In genomic region chr16:62782229-62782628, GRCm38 (mm10) we compare ENCODE assay signal across 12 mouse cellular contexts. TPM values are rescaled to one million over a fixed set of nuclear protein-coding genes. Genes with fewer than 3 reads are reported as not detected.
DNase-seq lines count a peak whose midpoint lies in the region; ATAC-seq and TF ChIP-seq lines count a peak whose summit lies in the region.
"Had no signal": no experiment of that assay in that cellular context is flagged by ENCODE, and none has a peak within 500 bp of the region (broad histone marks: within the 10 kb centered on the region; RNA-seq: fewer than 3 reads in every experiment).

No protein-coding gene starts in this region.

- in situ Hi-C loops in CH12.LX (cut with MboI; ENCODE audit: low pct_ligation_motif_present, low pct_unique_long_range_greater_than_20kb, low sequenced_read_pairs): no loop called here

- no peak for ATAC-seq in hindbrain, postnatal 0 days
- no peak for ATAC-seq in hindbrain, embryonic 14.5 days (ENCODE audit: low FRiP score)
- ATAC-seq: midbrain, embryonic 13.5 days had no signal

- TF ChIP-seq EP300 in CH12.LX (IDR thresholded peaks at IDR 0.05; ENCODE audit: low read length): no peak

- dilution Hi-C loops in CH12.LX (cut with MboI; ENCODE audit: extremely low pct_ligation_motif_present, extremely low pct_unique_long_range_greater_than_20kb, low sequenced_read_pairs): no loop called here

- no peaks in the 10 kb centered on the region for H3K9me3 ChIP-seq in hindbrain, postnatal 0 days (ENCODE audit: low read length)
- H3K9me3 ChIP-seq in hindbrain, embryonic 14.5 days (ENCODE audit: control insufficient read depth, low read length): no peaks in the 10 kb centered on the region
- H3K9me3 ChIP-seq in CH12.LX (replicated peaks; ENCODE audit: low read length): no peaks in the 10 kb centered on the region
- H3K9me3 ChIP-seq: midbrain, embryonic 13.5 days had no signal

- peaks cover 21% of the 10 kb centered on the region for H3K79me2 ChIP-seq in CH12.LX (replicated peaks; ENCODE audit: control insufficient read depth, extremely low read depth, insufficient read depth, poor library complexity, severe bottlenecking)

- peak; percentile 44 for TF ChIP-seq RAD21 in CH12.LX (IDR thresholded peaks at IDR 0.05; ENCODE audit: low read depth, low read length)

- H3K27ac ChIP-seq in hindbrain, postnatal 0 days: no peak overlapping the region
- H3K27ac ChIP-seq in hindbrain, embryonic 14.5 days: no peak overlapping the region
- no peak overlapping the region for H3K27ac ChIP-seq in CH12.LX (ENCODE audit: insufficient read depth, low read depth)
- H3K27ac ChIP-seq: midbrain, embryonic 13.5 days had no signal

- H3K36me3 ChIP-seq in hindbrain, postnatal 0 days (ENCODE audit: insufficient read depth, low read length): 0 out of 2 replicates have a peak, but pooled peaks cover 4% of the 10 kb centered on the region
- H3K36me3 ChIP-seq in hindbrain, embryonic 14.5 days (replicated peaks; ENCODE audit: control insufficient read depth, insufficient read depth): 0 out of 2 replicates have a peak, but pooled peaks cover 7% of the 10 kb centered on the region
- H3K36me3 ChIP-seq in CH12.LX (replicated peaks in 1 of 2; ENCODE audit: control insufficient read depth in 1 of 2, insufficient read depth in 1 of 2, low read length in 1 of 2): peaks cover 21 to 66% of the 10 kb centered on the region in 2 experiments

- DNase-seq in hindbrain, postnatal 0 days (ENCODE audit: low spot score): peak; percentile 11
- DNase-seq in hindbrain, embryonic 14.5 days (ENCODE audit: low spot score): no peak
- peak; percentile 63 for DNase-seq in 3T3-L1 (ENCODE audit: low read depth, low spot score)
- DNase-seq in CH12.LX (ENCODE audit: extremely low read depth): peak; percentile 61
- DNase-seq in embryo, embryonic 10.5 days (ENCODE audit: low spot score): peak; percentile 36
- DNase-seq in spleen, postnatal 10 days (ENCODE audit: low spot score in 2 of 2): no peak
- DNase-seq in spleen, postnatal 4 days (ENCODE audit: low spot score in 2 of 2): no peak
- no peak for DNase-seq in frontal cortex, postnatal 36 days (ENCODE audit: low spot score in 2 of 2)
- DNase-seq: left cerebral cortex, postnatal 4 days had no signal

- peak; percentile 44 for TF ChIP-seq CTCF in hindbrain, postnatal 0 days (IDR thresholded peaks at IDR 0.05; ENCODE audit: low read depth)
- TF ChIP-seq CTCF in CH12.LX (conservative IDR thresholded peaks at IDR 0.05 in 1 of 2, IDR thresholded peaks at IDR 0.05 in 1 of 2; ENCODE audit: low read depth in 2 of 2, low read length in 2 of 2): peak; percentile 47 to 71; a peak in 3 of 4 replicates

- H3K4me3 ChIP-seq in hindbrain, postnatal 0 days (ENCODE audit: low read length): no peak overlapping the region
- H3K4me3 ChIP-seq in hindbrain, embryonic 14.5 days (replicated peaks; ENCODE audit: low read length): no peak overlapping the region
- no peak overlapping the region for H3K4me3 ChIP-seq in CH12.LX (replicated peaks in 1 of 3; ENCODE audit: low read depth in 2 of 3, low read length in 2 of 3, poor library complexity in 1 of 3)
- H3K4me3 ChIP-seq: midbrain, embryonic 13.5 days had no signal

- no peak overlapping the region for H3K4me2 ChIP-seq in hindbrain, postnatal 0 days (ENCODE audit: low read depth, low read length)
- no peak overlapping the region for H3K4me2 ChIP-seq in hindbrain, embryonic 14.5 days (replicated peaks)
- no peak overlapping the region for H3K4me2 ChIP-seq in CH12.LX (ENCODE audit: insufficient read depth, low read depth, poor library complexity, severe bottlenecking)
- H3K4me2 ChIP-seq: midbrain, embryonic 13.5 days had no signal

- peaks cover 10% of the 10 kb centered on the region; the same call in 1 of the 2 replicates for H3K4me1 ChIP-seq in hindbrain, postnatal 0 days (ENCODE audit: insufficient read depth, low read length)
- H3K4me1 ChIP-seq in hindbrain, embryonic 14.5 days (replicated peaks; ENCODE audit: control insufficient read depth, insufficient read depth, low read length): peaks cover 15% of the 10 kb centered on the region
- peaks cover 6 to 55% of the 10 kb centered on the region in 2 experiments for H3K4me1 ChIP-seq in CH12.LX (ENCODE audit: control insufficient read depth in 1 of 2, insufficient read depth in 2 of 2)

- H3K27me3 ChIP-seq in hindbrain, postnatal 0 days (ENCODE audit: insufficient read depth, low read length): no peaks in the 10 kb centered on the region
- no peaks in the 10 kb centered on the region for H3K27me3 ChIP-seq in hindbrain, embryonic 14.5 days (ENCODE audit: control insufficient read depth, insufficient read depth, low read length)
- H3K27me3 ChIP-seq in CH12.LX (replicated peaks): no peaks in the 10 kb centered on the region
- H3K27me3 ChIP-seq: midbrain, embryonic 13.5 days had no signal

- H3K9ac ChIP-seq in hindbrain, postnatal 0 days (replicated peaks; ENCODE audit: low read length): no peak overlapping the region
- H3K9ac ChIP-seq in hindbrain, embryonic 14.5 days: no peak overlapping the region
- H3K9ac ChIP-seq in CH12.LX (ENCODE audit: insufficient read depth, low read depth): no peak overlapping the region
- H3K9ac ChIP-seq: midbrain, embryonic 13.5 days had no signal

- no peak for TF ChIP-seq POLR2A in CH12.LX (IDR thresholded peaks at IDR 0.05; ENCODE audit: low read depth, low read length)

- WGBS in hindbrain, postnatal 0 days: 66% methylated on average over 5 of the region's 5 CpGs
- WGBS in hindbrain, embryonic 14.5 days: 70% methylated on average over 5 of the region's 5 CpGs

TF ChIP-seq in CH12.LX, 34 proteins besides CTCF, POLR2A, EP300 and RAD21:
- no peak for TF ChIP-seq ZKSCAN1 (IDR thresholded peaks at IDR 0.05; ENCODE audit: borderline replicate concordance, low read depth, low read length)
- peak; percentile 54 for TF ChIP-seq SMC3 (IDR thresholded peaks at IDR 0.05; ENCODE audit: low read depth, low read length)
- TF ChIP-seq CHD1 (IDR thresholded peaks at IDR 0.05; ENCODE audit: low read depth, low read length): no peak
- no peak for TF ChIP-seq PAX5 (IDR thresholded peaks at IDR 0.05; ENCODE audit: low read length)

RNA-seq across cellular contexts. Expression of gene Nsun3, which starts 4.4 kb away (rescaled TPM):
- 8.9 and 9.9 TPM in 2 replicates for total RNA-seq in hindbrain, postnatal 0 days (2014; rRNA removed)
- 8.6 and 8.7 TPM in 2 replicates for polyA plus RNA-seq in hindbrain, postnatal 0 days (2015; fragmentation: Nextera tagmentation; extraction: Ambion mirVana)
- polyA plus RNA-seq in hindbrain, embryonic 14.5 days (2014; fragmentation: Nextera tagmentation; extraction: Ambion mirVana): 10.0 and 10.9 TPM in 2 replicates
- total RNA-seq in CH12.LX (2012; rRNA removed): 8.4 and 10.1 TPM in 2 replicates
- total RNA-seq in CH12.LX (2014; rRNA removed): 11.6 and 12.2 TPM in 2 replicates
- polyA plus RNA-seq in CH12.LX (2012; ENCODE audit: insufficient read length, low read depth): 13.4 and 15.3 TPM in 2 replicates

RNA-seq across cellular contexts. Expression of gene Stx19, which starts 32.2 kb away (rescaled TPM):
- total RNA-seq in hindbrain, postnatal 0 days (2014; rRNA removed): not detected in 2 replicates
- polyA plus RNA-seq in hindbrain, postnatal 0 days (2015; fragmentation: Nextera tagmentation; extraction: Ambion mirVana): 0.16 TPM in 2 replicates
- 0.32 and 0.33 TPM in 2 replicates for polyA plus RNA-seq in hindbrain, embryonic 14.5 days (2014; fragmentation: Nextera tagmentation; extraction: Ambion mirVana)
- total RNA-seq in CH12.LX (2012; rRNA removed) (not detected in 2 replicates), CH12.LX (2014; rRNA removed) (not detected in 2 replicates)
- 0.08 and 0.11 TPM in 2 replicates for polyA plus RNA-seq in CH12.LX (2012; ENCODE audit: insufficient read length, low read depth)
- total RNA-seq: adrenal gland, postnatal 36 days; gastrocnemius, adult 8-10 months; left cerebral cortex, postnatal 4 days had no signal

Comparison
In these comparisons a context has a peak if more than half of its experiments do, and no peak if none do; other contexts are left out.
1. DNase-seq: peak in hindbrain, postnatal 0 days (single experiment), 3T3-L1 (single experiment), CH12.LX (single experiment) and embryo, embryonic 10.5 days (single experiment); none in hindbrain, embryonic 14.5 days (single experiment), spleen, postnatal 10 days (0 of 2), spleen, postnatal 4 days (0 of 2) and frontal cortex, postnatal 36 days (0 of 2).